Mouse (Mus musculus) brown adipose tissue, adult 24 weeks (tissue): ENCODE data around the gene Boc. TPM values are rescaled to one million over a fixed set of nuclear protein-coding genes. Genes with fewer than 3 reads are reported as not detected.

ENCODE experiments used
- H3K27ac ChIP-seq: fragments of 200-500 bp; replicated peaks from 2 replicates; pipeline ENCODE4 v1.5.1; 2012; ENCODE audit warnings: low read depth, mild to moderate bottlenecking, low read length
- H3K4me1 ChIP-seq: fragments of 200-500 bp; 2 replicates; pipeline ENCODE4 v1.6.1; 2012; ENCODE audit warnings: low read length, mixed read lengths; ENCODE audit not compliant: control insufficient read depth, insufficient read depth, insufficient read length
- H3K4me3 ChIP-seq: fragments of 200-500 bp; 2 replicates; pipeline ENCODE4 v1.5.1; 2012; ENCODE audit warnings: low read depth, mild to moderate bottlenecking, low read length, moderate library complexity; ENCODE audit not compliant: insufficient read depth
- polyA plus RNA-seq: library from polyadenylated mRNA; stranded (reverse); fragments of >200 nt; gene quantifications from 2 replicates; pipeline ENCODE4 v1.2.4, GENCODE M21; 2012; ENCODE audit not compliant: missing spikeins, insufficient read depth, insufficient read length

Boc gene
- polyA plus RNA-seq, 1 experiment: 2.1 TPM

DNA sequence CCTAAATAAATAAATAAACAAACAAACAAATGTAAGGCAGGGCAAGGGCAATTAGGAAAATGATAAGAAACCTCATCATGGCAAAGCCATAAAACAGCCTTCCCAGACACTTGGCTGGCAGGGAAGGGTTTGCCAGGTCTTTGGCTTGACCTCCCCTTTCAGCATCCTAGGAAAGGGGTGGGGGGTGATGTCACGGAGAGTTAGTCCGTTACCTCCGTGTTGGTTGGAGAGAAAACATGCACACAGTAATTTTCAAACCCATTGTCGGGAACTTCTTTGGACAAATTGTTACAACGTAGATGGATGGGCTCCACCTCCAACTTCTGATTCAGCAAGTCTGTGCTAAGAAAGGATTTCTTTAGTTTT is 616 bp upstream of the Boc start:
- Histone ChIP-seq H3K4me1 (no peaks in the 10 kb centered on the region; the same call in 1 of the 2 replicates), H3K27ac (no peak overlapping the region), H3K4me3 (peak overlapping the region; percentile 74)

DNA sequence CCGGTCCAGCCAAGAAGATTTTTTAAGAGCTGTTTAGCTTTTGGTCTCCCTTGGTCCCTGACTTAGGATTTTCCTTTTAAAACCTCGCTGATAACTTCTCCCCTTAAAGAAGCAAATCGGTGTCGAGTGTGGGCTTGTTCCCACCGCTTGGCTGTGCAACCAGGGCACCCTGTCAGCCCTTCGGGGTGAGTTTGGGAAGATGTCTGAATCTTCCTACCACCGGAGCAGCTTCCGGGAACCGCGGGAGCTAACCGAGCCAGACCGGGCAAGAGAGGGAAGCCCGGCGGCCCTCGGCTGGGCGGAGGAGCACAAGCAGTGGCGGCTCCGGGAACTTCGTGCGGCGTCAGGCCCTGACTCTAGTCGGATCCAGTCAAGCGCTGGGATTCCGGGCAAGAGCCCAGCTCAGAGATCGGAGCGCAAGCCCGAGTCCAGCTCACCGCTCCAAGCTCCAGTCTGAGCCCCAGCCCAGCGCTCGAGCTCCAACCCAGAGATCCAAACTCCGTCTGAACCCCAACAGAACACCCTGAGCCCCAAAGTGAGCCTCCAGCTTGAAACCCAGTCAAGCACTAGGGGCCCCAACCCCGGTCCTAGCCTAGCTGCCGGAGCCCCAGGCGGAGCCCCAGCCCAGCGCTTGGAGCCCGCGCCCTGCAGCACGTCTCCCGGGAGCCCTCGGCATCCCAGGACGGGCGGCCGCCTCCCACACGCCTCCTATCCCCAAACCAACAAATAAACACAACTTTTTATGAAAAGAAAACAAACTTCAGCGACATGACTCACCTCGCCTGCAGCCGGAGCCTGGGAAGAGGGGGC is 831 bp downstream of the Boc start:
- peak overlapping the region; percentile 69 for H3K27ac ChIP-seq

DNA sequence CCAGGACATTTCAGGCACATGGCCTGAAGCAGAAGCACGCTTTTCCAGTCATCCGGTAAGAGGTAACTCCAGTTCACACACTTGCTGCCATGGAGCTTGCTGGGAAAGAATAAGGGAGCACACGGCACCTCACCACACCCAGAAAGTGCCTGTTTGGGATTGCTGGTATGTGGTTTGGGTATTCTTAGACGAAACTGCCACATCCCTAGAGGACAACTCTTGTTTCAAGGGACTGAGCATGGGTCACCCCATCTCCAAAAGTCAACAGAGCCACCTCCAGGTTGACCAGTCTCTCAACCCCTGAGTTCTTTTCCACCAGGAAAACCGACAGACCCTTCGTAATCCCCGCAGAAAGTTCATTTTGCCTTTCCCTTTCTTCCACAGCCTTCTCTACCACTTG is 1.6 kb downstream of the Boc start:
- H3K4me1 ChIP-seq: no peaks in the 10 kb centered on the region; the same call in 1 of the 2 replicates
- H3K27ac ChIP-seq: no peak overlapping the region
- H3K4me3 ChIP-seq: peak overlapping the region; percentile 74

More for the DNA sequence above, 831 bp downstream of the Boc start:
- H3K4me1 ChIP-seq: no peaks in the 10 kb centered on the region; the same call in 1 of the 2 replicates
- peak overlapping the region; percentile 74 for H3K4me3 ChIP-seq

DNA sequence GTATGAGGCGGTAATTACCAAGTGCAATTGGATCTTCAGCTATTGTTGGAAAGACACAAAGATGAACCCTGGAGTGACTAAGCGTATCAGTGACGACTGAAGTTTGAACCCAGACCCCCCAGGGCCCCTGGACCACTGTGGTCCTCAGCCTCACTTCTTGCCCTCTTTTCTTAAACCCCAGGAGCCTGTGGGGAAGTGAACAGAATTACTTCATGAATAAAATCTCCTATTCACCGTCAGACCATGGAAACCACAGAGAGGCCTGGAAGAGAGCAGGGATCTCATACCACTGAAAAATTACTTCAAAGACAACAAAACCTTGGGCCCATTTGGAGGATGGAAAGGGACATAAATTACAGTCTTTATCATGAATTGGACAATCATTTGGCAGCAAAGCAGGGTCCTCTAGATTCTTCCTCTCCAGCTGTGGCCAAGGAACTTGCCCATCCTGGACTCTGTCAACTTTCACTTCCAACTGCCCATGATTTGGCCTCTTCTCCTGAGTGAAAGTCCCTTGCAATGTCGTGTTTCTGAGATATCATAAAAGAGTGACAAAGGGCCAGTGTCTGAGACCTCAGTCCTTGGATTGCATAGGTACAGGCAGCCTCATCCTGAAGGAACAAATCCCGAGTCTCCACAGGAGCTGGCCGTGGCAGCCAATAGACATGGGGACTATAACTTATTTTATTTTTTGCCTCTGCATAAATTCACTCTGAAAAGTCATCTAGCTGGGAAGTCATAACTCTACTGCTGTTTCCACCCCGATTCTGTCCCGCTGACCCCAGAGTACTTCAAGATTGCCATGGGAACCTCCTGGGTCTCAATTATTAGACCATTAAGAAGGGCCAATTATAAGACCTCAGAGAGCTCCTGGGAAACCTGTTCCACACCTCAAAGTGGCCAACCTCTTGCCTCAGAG is 2.6 kb downstream of the Boc start:
- no peak overlapping the region for H3K27ac ChIP-seq
- peaks cover under 1% of the 10 kb centered on the region; the same call in 1 of the 2 replicates for H3K4me1 ChIP-seq
- H3K4me3 ChIP-seq: peak overlapping the region; percentile 74; the same call in 1 of the 2 replicates

DNA sequence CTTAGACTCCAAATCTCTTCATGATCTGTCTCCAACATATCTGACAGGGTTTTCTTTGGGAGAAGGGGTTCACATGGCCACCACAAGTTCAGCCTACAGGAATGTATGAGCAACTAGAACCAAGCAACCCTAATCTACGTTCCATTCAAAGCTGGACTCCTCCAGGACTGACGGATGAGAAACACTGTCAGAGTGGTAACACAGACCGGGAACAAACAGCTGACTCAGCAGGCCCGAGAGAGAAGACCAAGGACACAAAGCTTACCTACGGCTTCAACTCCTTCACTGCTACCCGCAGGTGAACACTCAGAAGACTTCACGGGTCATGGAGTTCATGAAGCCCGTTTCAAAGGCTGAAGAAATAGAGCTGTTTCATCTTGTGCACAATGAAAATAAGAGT is 4.8 kb downstream of the Boc start:
- Histone ChIP-seq H3K4me1 (peaks cover 5% of the 10 kb centered on the region; the same call in 1 of the 2 replicates), H3K27ac (no peak overlapping the region), H3K4me3 (no peak overlapping the region)

DNA sequence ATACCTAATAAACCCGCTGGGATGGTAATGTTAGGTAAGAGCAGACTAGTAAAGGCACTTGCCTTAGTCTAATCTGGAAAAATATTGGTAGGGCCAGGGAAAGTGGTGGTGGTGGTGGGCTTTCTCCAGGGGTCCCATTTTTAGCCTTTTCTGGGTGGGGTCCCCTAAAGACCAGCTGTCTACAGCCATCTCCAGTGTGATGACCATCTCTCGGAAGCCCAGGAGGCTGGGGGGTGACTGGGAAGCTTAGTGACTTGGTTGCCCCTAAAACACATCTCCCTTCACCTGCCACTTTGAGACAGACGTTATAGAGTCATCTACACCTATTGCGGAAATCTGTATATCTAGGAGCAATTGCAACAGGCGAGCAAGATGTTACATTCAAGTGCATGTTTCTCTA is 6.0 kb downstream of the Boc start:
- H3K4me3 ChIP-seq: no peak overlapping the region
- H3K27ac ChIP-seq: no peak overlapping the region
- H3K4me1 ChIP-seq: peaks cover 5% of the 10 kb centered on the region; the same call in 1 of the 2 replicates

DNA sequence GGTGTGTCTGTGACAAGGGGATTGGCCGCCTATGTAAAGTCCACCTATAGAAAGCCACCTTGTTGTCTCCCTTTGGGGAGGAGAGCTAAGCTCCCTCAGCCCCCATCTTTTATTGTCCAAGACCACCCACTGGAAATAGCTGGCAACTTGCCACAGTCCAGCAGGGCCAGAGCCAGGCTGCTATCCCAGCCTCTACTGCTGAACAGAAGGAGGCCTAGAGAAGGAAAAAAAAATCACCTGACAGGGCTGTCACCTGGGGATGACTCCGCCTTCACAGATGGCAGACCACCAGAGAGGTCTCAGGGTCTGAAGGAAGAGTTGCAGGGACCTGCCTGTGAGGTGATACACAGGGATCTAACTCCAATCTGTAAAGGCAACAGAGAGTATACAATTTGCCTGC is 6.7 kb downstream of the Boc start:
- H3K4me3 ChIP-seq: no peak overlapping the region
- peaks cover 5% of the 10 kb centered on the region; the same call in 1 of the 2 replicates for H3K4me1 ChIP-seq
- no peak overlapping the region for H3K27ac ChIP-seq

DNA sequence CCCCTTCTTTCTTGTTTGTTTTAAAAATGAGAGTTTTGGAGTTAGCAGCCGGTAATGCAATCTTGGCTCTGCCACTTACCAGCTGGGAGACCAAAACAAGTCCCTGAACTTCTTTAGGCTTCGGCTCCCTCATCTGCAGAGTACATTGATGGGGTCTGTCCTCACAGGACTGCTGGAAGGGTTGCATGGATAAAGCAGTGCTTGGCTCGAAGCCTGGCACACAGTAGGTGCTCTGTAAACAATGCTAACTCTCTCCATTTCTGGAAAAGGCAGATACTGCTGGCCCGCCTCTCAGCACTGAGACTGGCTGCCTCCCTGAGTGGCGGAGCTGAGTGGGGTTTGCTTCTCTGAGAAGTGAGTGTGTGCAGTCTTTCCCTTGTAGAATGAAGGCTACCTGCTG is 7.2 kb downstream of the Boc start:
- no peak overlapping the region for H3K4me3 ChIP-seq
- H3K4me1 ChIP-seq: peaks cover 5% of the 10 kb centered on the region; the same call in 1 of the 2 replicates
- H3K27ac ChIP-seq: no peak overlapping the region

DNA sequence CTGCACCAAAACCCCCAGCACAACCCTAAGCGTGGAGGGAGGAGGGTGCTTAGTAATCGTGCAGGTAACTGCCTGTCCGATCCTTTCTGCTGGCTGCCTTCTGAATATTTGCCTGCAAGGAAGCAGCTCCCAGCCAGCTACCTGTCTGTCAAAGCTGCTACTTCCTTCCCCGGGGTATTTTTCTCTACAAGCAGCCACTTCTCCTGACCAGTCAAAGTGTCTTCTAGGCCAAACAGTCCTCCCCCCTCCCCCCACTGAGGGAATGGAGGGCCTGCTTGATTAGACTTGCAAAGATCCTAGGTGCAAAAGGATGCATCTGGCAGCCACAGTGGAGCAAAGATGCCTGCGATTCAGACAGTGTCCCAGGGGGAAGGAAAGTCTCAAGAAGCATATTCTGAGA is 7.9 kb downstream of the Boc start:
- no peak overlapping the region for H3K4me3 ChIP-seq
- H3K27ac ChIP-seq: no peak overlapping the region
- peaks cover 9% of the 10 kb centered on the region; the same call in 1 of the 2 replicates for H3K4me1 ChIP-seq

DNA sequence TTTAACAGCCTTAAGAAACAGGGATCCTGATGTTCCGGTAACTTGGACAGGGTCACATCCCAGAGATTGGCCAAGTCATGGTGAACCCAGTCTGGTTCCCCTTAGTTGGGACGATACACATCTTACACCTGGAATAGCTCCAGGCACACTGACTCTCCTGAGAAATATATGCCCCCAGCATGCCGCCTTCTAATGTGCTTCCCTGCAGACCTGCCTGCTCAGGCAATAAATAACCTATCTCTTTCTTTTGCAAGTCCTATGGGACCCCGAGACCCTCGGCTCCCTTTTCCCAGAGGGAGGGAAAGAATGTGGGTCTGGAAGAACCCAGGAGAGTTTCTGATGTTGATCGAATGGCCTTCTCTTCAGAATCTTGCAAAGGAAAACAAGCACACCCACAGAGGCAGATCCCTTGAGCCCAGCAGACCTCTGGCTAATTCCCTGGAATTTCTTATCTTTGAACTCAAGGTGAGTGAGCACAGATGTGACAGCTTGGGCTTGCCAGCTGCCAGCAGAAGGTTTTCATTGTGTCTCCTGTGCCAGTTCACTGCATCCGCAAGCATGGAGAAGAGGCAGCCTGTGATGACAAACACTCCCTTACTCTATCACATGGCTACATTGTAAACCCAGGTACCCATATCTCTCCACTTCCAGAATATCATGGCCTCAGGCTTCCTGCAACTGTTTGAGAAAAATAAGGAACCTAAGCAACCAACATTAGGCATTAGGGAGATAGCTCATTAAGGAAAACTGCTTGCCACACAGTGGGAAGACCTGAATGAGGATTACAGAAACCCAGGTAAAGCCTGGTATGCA is 8.6 kb downstream of the Boc start:
- Histone ChIP-seq H3K27ac (no peak overlapping the region), H3K4me3 (no peak overlapping the region), H3K4me1 (peaks cover 10% of the 10 kb centered on the region; the same call in 1 of the 2 replicates)

DNA sequence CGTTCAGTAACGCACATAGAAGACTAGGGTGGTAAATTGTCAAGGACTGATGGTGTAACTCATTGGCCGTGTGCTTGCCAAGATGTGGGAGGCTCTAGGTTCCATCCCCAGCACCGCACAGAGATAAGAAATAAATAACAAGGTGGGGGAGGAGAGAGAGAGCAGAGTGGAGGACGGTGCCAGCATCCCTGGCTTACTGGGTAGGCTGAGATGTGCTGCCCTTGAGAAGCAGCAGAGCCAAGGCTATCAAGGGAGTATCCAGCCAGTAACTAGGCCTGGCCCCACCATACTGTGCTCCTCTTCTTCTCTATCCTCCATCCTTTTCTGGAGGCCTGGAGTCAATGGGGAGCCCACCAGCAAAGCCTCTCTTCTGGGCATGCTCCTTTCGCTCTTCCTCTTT is 9.3 kb downstream of the Boc start:
- Histone ChIP-seq H3K27ac (no peak overlapping the region), H3K4me3 (no peak overlapping the region), H3K4me1 (peaks cover 10% of the 10 kb centered on the region; the same call in 1 of the 2 replicates)

DNA sequence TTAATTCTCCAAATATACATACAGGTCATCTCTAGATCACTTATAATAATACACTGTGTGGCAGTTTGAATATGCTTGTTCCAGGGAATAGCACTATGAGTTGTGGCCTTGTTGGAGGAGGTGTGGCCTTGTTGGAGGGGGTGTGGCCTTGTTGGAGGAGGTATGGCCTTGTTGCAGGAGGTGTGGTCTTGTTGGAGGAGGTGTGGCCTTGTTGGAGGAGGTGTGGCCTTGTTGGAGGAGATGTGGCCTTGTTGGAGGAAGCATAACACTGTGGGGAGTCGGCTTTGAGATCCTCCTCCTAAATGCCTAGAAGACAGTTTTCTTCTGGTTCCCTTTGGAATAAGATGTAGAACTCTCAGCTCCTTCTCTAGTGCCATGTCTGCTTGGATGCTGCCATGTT is 10.7 kb downstream of the Boc start:
- Histone ChIP-seq H3K4me1 (peaks cover 10% of the 10 kb centered on the region; the same call in 1 of the 2 replicates), H3K4me3 (no peak overlapping the region), H3K27ac (no peak overlapping the region)

DNA sequence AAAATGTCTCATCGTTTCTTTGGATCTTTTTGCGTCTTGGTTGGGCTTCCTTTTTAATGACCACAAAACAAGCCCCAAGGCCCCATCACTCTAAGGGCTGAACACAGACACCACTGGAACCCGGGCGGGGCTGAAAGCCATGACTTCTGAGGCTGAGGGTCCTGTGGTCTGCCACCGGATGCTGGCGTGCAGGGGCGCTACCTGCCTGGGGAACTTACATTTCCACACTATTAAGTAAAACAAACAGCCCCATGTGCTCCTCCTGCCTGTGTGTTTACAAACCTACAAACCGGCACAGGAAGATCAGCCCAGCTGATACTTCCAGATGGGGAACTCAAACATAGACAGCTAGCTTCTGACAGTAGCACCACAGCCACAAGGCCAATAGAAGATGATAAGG is 11.9 kb downstream of the Boc start:
- Histone ChIP-seq H3K4me3 (no peak overlapping the region), H3K27ac (no peak overlapping the region), H3K4me1 (peaks cover 13% of the 10 kb centered on the region; the same call in 1 of the 2 replicates)

DNA sequence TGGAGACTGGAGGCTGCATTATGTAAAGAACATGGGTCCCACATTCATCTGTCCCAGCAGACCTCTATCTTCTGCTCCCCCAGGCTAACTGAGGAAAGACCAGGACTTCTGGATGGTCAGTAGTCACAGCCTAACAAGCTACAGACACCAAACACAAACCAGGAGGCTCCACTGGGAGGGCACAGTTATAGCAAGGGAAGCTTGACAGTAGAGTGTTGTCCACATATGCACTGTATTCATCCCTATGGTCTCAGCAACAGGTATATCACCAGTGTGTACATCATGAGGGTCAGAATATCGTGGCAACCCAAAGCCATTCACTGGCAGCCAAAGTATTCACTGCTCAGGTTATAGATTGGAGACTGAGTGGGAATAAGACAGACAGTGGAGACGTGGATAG is 12.8 kb downstream of the Boc start:
- Histone ChIP-seq H3K4me3 (no peak overlapping the region), H3K27ac (no peak overlapping the region), H3K4me1 (peaks cover 12% of the 10 kb centered on the region; the same call in 1 of the 2 replicates)
